Mouse (Mus musculus) CD4-positive, CD25-positive, alpha-beta regulatory T cell, adult 9 weeks (primary cell): Measurements from ENCODE around the gene D030056L22Rik. TPM values are rescaled to one million over a fixed set of nuclear protein-coding genes. Genes with fewer than 3 reads are reported as not detected.

Experiments used
- polyA plus RNA-seq: library from polyadenylated mRNA; unstranded; fragments of 100-300 nt; shearing (Covaris generic); gene quantifications from one replicate; pipeline ENCODE4 v1.2.1, GENCODE M21; 2017

D030056L22Rik gene
- polyA plus RNA-seq: 4.4 TPM

GRCm38 (mm10) chr19:18712866-18713300 is at the start of gene D030056L22Rik:
Gene D030056L22Rik, plus strand, starts transcription at chr19:18713193.

GRCm38 (mm10) chr19:18670608-18671007 is 42.4 kb upstream of the D030056L22Rik start, which contains the start of gene Carnmt1:
Gene Carnmt1, plus strand, starts transcription at chr19:18670764.

GRCm38 (mm10) chr19:18749598-18750339 is 36.8 kb downstream of the D030056L22Rik start, which contains the start of gene Trpm6:
Gene Trpm6, plus strand, starts transcription at chr19:18749983.

Other genes with a start within 250 kb of the D030056L22Rik start
- 67.8 TPM for gene Ostf1, start 81.4 kb upstream of the D030056L22Rik start, polyA plus RNA-seq
- gene Nmrk1, start 81.2 kb upstream of the D030056L22Rik start, polyA plus RNA-seq: 11.6 TPM
- gene Carnmt1, start 42.4 kb upstream of the D030056L22Rik start, polyA plus RNA-seq: 1.7 TPM
- gene Trpm6, start 36.8 kb downstream of the D030056L22Rik start, polyA plus RNA-seq: 0.69 TPM